Mouse (Mus musculus) intestine, embryonic 14.5 days (tissue): ENCODE results near the gene Snapc4. TPM values are rescaled to one million over a fixed set of nuclear protein-coding genes. Genes with fewer than 3 reads are reported as not detected.
A peak's percentile ranks its signal among the peaks of the same experiment; 100 is the strongest.

ENCODE experiments used
- ATAC-seq: fragments of 200-750 bp; cut with Nextera tagmentation; replicated peaks from 2 replicates; pipeline ENCODE4 v1.8.0; 2017; ENCODE audit warnings: low read depth, moderate number of reproducible peaks, moderate TSS enrichment, moderate library complexity; ENCODE audit not compliant: low FRiP score, low TSS enrichment
- DNase-seq: peaks from one replicate; pipeline ENCODE4 v3.0.0-alpha.2; 2018; ENCODE audit warnings: low spot score
- H3K27ac ChIP-seq: fragments of 300-500 bp; sonication (generic); 2 replicates; pipeline ENCODE4 v1.5.1; 2014; ENCODE audit warnings: low read depth, mild to moderate bottlenecking, control low read depth
- H3K27me3 ChIP-seq: fragments of 300-500 bp; sonication (generic); replicated peaks from 2 replicates; pipeline ENCODE4 v1.6.1; 2014; ENCODE audit warnings: low read length, control low read depth; ENCODE audit not compliant: control insufficient read depth, insufficient read depth
- H3K36me3 ChIP-seq: fragments of 300-500 bp; sonication (generic); 2 replicates; pipeline ENCODE4 v1.6.1; 2014; ENCODE audit warnings: low read length, control low read depth; ENCODE audit not compliant: control insufficient read depth, insufficient read depth
- H3K4me1 ChIP-seq: fragments of 300-500 bp; sonication (generic); replicated peaks from 2 replicates; pipeline ENCODE4 v1.6.1; 2014; ENCODE audit warnings: low read length, control low read depth, mixed read lengths; ENCODE audit not compliant: control insufficient read depth, insufficient read depth
- H3K4me2 ChIP-seq: fragments of 300-500 bp; sonication (generic); 2 replicates; pipeline ENCODE4 v1.6.1; 2014; ENCODE audit warnings: low read length
- H3K4me3 ChIP-seq: fragments of 300-500 bp; sonication (generic); 2 replicates; pipeline ENCODE4 v1.5.1; 2014; ENCODE audit warnings: low read depth, low read length, control low read depth, mixed read lengths
- H3K9ac ChIP-seq: fragments of 300-500 bp; sonication (generic); 2 replicates; pipeline ENCODE4 v1.6.1; 2014; ENCODE audit warnings: mild to moderate bottlenecking, low read length
- H3K9me3 ChIP-seq: fragments of 300-500 bp; sonication (generic); 2 replicates; pipeline ENCODE4 v1.6.1; 2016; ENCODE audit warnings: low read length, control low read depth; ENCODE audit not compliant: control insufficient read depth
- WGBS: fragments of 180-500 bp; shearing (Covaris S2); extraction: QIAGEN DNeasy Blood & Tissue Kit; methylation state at CpG from one replicate; pipeline ENCODE4 v1.1.7; 2014; 5-methylcytosine and 5-hydroxymethylcytosine counted together
- polyA plus RNA-seq: library from polyadenylated mRNA; unstranded; fragments of >200 nt; fragmentation: Nextera tagmentation; extraction: Ambion mirVana; gene quantifications from 2 replicates; pipeline ENCODE4 v1.2.1, GENCODE M21; 2014

The Snapc4 gene
- polyA plus RNA-seq, 1 experiment from 2014 or later, result 31.1 TPM

DNA sequence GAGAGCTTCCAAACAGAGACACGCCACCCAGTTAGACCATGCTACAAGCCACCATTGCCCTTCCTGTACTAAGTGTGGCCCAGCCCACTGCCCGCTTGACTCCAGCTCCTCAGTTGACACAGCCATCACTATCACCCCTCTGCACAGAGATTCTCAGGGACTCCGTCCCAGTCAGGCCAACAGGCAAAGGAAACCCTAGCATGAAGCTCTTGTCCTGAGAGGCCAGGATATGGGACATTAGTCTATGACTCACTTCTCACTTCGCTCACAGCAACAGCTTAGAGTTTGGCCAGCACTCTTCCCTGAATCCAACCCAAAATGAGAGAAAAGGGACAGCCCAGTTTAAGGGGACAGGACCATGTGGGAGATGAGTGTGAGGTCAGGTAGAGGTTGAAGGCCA is 26.1 kb downstream of the Snapc4 start:
- no peak overlapping the region for H3K27ac ChIP-seq
- H3K4me3 ChIP-seq, result no peak overlapping the region
- no peak for ATAC-seq
- no peaks in the 10 kb centered on the region for H3K9me3 ChIP-seq
- H3K4me2 ChIP-seq, result no peak overlapping the region
- H3K36me3 ChIP-seq, result peaks cover 10% of the 10 kb centered on the region
- H3K27me3 ChIP-seq, result no peaks in the 10 kb centered on the region
- peaks cover 11% of the 10 kb centered on the region for H3K4me1 ChIP-seq
- no peak for DNase-seq
- WGBS, result 95% methylated on average over 4 of the region's 4 CpGs
- no peak overlapping the region for H3K9ac ChIP-seq

GRCm38 (mm10) chr2:26353066-26353980 is 27.1 kb downstream of the Snapc4 start:
- no peak for DNase-seq
- 88% methylated on average over 11 of the region's 11 CpGs for WGBS
- H3K4me2 ChIP-seq, result peak overlapping the region; percentile 98; the same call in 1 of the 2 replicates
- ATAC-seq, result no peak
- no peaks in the 10 kb centered on the region for H3K9me3 ChIP-seq
- H3K27ac ChIP-seq, result no peak overlapping the region
- H3K4me3 ChIP-seq, result no peak overlapping the region
- no peak overlapping the region for H3K9ac ChIP-seq
- no peaks in the 10 kb centered on the region for H3K27me3 ChIP-seq
- H3K36me3 ChIP-seq, result peaks cover 21% of the 10 kb centered on the region
- peaks cover 14% of the 10 kb centered on the region for H3K4me1 ChIP-seq

DNA sequence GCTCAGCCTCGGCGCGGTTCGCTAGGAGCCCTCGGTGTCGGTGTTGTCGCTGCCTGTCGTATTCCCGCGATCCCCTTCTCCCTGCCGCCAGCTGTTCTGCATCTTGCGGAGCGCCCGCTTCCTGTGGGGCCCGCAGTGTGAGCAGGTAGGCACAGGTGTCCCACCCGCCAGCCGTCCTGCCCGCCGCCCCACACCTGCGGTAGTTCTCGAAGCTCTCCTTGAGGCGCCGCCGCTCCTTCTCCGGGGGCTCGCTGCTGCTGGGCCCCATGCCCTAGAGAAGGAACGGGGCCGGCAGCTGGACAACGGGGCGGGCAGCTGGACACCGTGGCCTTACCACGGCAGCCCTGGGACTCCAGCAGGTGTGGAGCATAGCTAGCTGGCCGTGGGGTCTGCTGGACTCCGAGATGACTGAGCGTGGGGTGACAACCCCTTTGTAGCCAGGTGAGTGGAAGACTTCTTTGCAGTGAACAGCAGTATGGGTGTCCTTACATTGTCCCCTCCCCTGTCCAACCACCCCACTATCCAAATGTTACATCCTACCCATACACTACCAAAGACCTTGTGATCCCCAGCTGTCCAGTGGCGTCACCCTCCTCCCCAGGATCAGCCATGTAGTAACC is 28.1 kb downstream of the Snapc4 start:
- peak; percentile 21 for ATAC-seq
- Histone ChIP-seq H3K27me3 (no peaks in the 10 kb centered on the region), H3K4me3 (peak overlapping the region; percentile 89), H3K9ac (peak overlapping the region; percentile 72), H3K4me1 (peaks cover 18% of the 10 kb centered on the region), H3K4me2 (peak overlapping the region; percentile 98), H3K9me3 (no peaks in the 10 kb centered on the region), H3K27ac (peak overlapping the region; percentile 54; the same call in 1 of the 2 replicates), H3K36me3 (peaks cover 28% of the 10 kb centered on the region)
- DNase-seq, result peak; percentile 84
- WGBS, result 2% methylated on average over 36 of the region's 36 CpGs

GRCm38 (mm10) chr2:26351358-26352290 is 28.8 kb downstream of the Snapc4 start, which contains the start of gene Dnlz:
TSS of gene Dnlz (minus strand) at chr2:26352110.
- ATAC-seq (peak; percentile 84), DNase-seq (peak; percentile 93)
- H3K9ac ChIP-seq, result peak within 1 kb of the TSS; percentile 95
- peak within 1 kb of the TSS; percentile 90 for H3K27ac ChIP-seq
- H3K27me3 ChIP-seq, result no peaks in the 10 kb centered on the region
- peaks cover 36% of the 10 kb centered on the region for H3K36me3 ChIP-seq
- H3K4me2 ChIP-seq, result peak within 1 kb of the TSS; percentile 98
- H3K4me1 ChIP-seq, result peaks cover 18% of the 10 kb centered on the region
- WGBS, result 2% methylated on average over 62 of the region's 62 CpGs
- no peaks in the 10 kb centered on the region for H3K9me3 ChIP-seq
- H3K4me3 ChIP-seq, result peak within 1 kb of the TSS; percentile 89

DNA sequence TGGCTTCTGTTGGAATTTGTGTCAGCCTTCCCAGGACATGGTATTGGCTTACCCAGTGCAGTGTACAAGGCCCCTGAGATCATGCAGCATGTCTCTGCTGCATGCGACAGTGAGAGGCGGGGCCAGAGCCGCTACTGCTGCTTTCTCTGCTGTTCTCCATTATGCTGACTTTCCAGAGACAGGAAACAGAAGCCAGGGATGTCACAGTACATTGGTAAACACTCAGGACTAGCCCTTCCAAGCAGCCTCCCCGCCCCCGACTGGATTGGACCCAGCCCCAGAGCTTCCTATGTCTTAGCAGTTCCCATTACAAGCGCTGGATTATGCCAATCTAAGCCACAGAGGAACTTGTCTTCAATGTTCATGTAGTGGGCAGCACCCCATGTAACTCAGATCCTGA is 32.2 kb downstream of the Snapc4 start:
- Histone ChIP-seq H3K4me3 (no peak overlapping the region), H3K36me3 (peaks cover 60% of the 10 kb centered on the region), H3K9me3 (no peaks in the 10 kb centered on the region), H3K27me3 (no peaks in the 10 kb centered on the region), H3K27ac (peak overlapping the region; percentile 35; the same call in 1 of the 2 replicates), H3K9ac (no peak overlapping the region), H3K4me2 (no peak overlapping the region), H3K4me1 (peaks cover 18% of the 10 kb centered on the region)
- ATAC-seq, result no peak
- DNase-seq, result no peak
- WGBS, result 27% methylated on average over 6 of the region's 6 CpGs

- DNase-seq, result no peak
- Histone ChIP-seq H3K36me3 (peaks cover 76% of the 10 kb centered on the region), H3K27ac (peak overlapping the region; percentile 70), H3K9me3 (no peaks in the 10 kb centered on the region), H3K4me3 (no peak overlapping the region), H3K9ac (0 out of 2 replicates have a peak overlapping the region, but pooled peaks have one; percentile 3), H3K4me1 (peaks cover 18% of the 10 kb centered on the region), H3K27me3 (no peaks in the 10 kb centered on the region), H3K4me2 (0 out of 2 replicates have a peak overlapping the region, but pooled peaks have one; percentile 4)
- WGBS, result 48% methylated on average over 11 of the region's 11 CpGs
- ATAC-seq, result no peak
Observed at GRCm38 (mm10) chr2:26342609-26343490, 37.6 kb downstream of the Snapc4 start.

GRCm38 (mm10) chr2:26342044-26342443 is 38.4 kb downstream of the Snapc4 start:
- peaks cover 70% of the 10 kb centered on the region for H3K36me3 ChIP-seq
- peaks cover 18% of the 10 kb centered on the region for H3K4me1 ChIP-seq
- H3K9ac ChIP-seq, result 0 out of 2 replicates have a peak overlapping the region, but pooled peaks have one; percentile 3
- H3K4me3 ChIP-seq, result no peak overlapping the region
- H3K27me3 ChIP-seq, result no peaks in the 10 kb centered on the region
- peak; percentile 32; the same call in 1 of the 2 replicates for ATAC-seq
- DNase-seq, result no peak
- peak overlapping the region; percentile 70 for H3K27ac ChIP-seq
- no peak overlapping the region; the same call in 1 of the 2 replicates for H3K4me2 ChIP-seq
- 43% methylated on average over 10 of the region's 10 CpGs for WGBS
- H3K9me3 ChIP-seq, result no peaks in the 10 kb centered on the region
